ENCODE assay signal across 10 mouse cellular contexts in genomic region chr12:75922900-75923299, GRCm38 (mm10).
A peak's percentile ranks its signal among the peaks of the same experiment; 100 is the strongest.
DNase-seq lines count a peak whose midpoint lies in the region; ATAC-seq and TF ChIP-seq lines count a peak whose summit lies in the region.
"Had no signal": no experiment of that assay in that cellular context is flagged by ENCODE, and none has a peak within 500 bp of the region (broad histone marks: within the 10 kb centered on the region; RNA-seq: fewer than 3 reads in every experiment).

No protein-coding gene starts in this region.

- peaks cover 6% of the 10 kb centered on the region; the same call in 1 of the 2 replicates for H3K4me1 ChIP-seq in heart, embryonic 16.5 days (ENCODE audit: control insufficient read depth, insufficient read depth, low read length)
- no peaks in the 10 kb centered on the region for H3K4me1 ChIP-seq in heart, adult 2 months (ENCODE audit: control insufficient read depth, insufficient read depth, low read length)
- H3K4me1 ChIP-seq in lung, embryonic 14.5 days (ENCODE audit: insufficient read depth) = no peaks in the 10 kb centered on the region
- no peaks in the 10 kb centered on the region; the same call in 1 of the 2 replicates for H3K4me1 ChIP-seq in lung, adult 2 months (ENCODE audit: control insufficient read depth, insufficient read depth, low read length)
- no peaks in the 10 kb centered on the region for H3K4me1 ChIP-seq in hindbrain, embryonic 16.5 days (ENCODE audit: control insufficient read depth, insufficient read depth, low read depth, low read length)
- no peaks in the 10 kb centered on the region for H3K4me1 ChIP-seq in midbrain, embryonic 15.5 days

- no peak for TF ChIP-seq CTCF in heart, adult 2 months (IDR thresholded peaks at IDR 0.05)
- TF ChIP-seq CTCF in lung, embryonic 14.5 days (IDR thresholded peaks at IDR 0.05; ENCODE audit: low read depth) = no peak
- no peak for TF ChIP-seq CTCF in lung, adult 2 months (IDR thresholded peaks at IDR 0.05; ENCODE audit: insufficient read depth, low read length)
- no peak for TF ChIP-seq CTCF in gastrocnemius, adult 2 months (IDR thresholded peaks at IDR 0.05)

- ATAC-seq in heart, embryonic 16.5 days (replicated peaks; ENCODE audit: extremely low read depth, insufficient read depth, low FRiP score) = peak; percentile 67
- 0 out of 2 replicates have a peak, but pooled peaks have one; percentile 21 for ATAC-seq in lung, embryonic 14.5 days (ENCODE audit: insufficient read depth)
- peak; percentile 52; the same call in 1 of the 2 replicates for ATAC-seq in hindbrain, embryonic 16.5 days
- peak; percentile 72 for ATAC-seq in midbrain, embryonic 15.5 days (replicated peaks)

- H3K36me3 ChIP-seq in heart, embryonic 16.5 days (ENCODE audit: control insufficient read depth, insufficient read depth) = peaks cover 47% of the 10 kb centered on the region
- peaks cover 2% of the 10 kb centered on the region; the same call in 1 of the 2 replicates for H3K36me3 ChIP-seq in heart, adult 2 months (ENCODE audit: control insufficient read depth, insufficient read depth, low read length)
- peaks cover 60% of the 10 kb centered on the region for H3K36me3 ChIP-seq in lung, embryonic 14.5 days (ENCODE audit: insufficient read depth)
- H3K36me3 ChIP-seq in hindbrain, embryonic 16.5 days (ENCODE audit: control insufficient read depth, insufficient read depth, low read length) = no peaks in the 10 kb centered on the region; the same call in 1 of the 2 replicates
- H3K36me3 ChIP-seq in midbrain, embryonic 15.5 days (replicated peaks) = peaks cover 9% of the 10 kb centered on the region; the same call in 1 of the 2 replicates

- intact Hi-C loops in heart, adult 2 months (cut with DNase I) = no loop called here
- intact Hi-C loops in gastrocnemius, adult 2 months (cut with DNase I) = no loop called here

- no peak for DNase-seq in heart, adult 2 months
- peak; percentile 11 for DNase-seq in lung, embryonic 14.5 days
- no peak for DNase-seq in lung, adult 2 months
- no peak for DNase-seq in urinary bladder, postnatal 36 days (ENCODE audit: low spot score in 2 of 2)
- no peak for DNase-seq in gastrocnemius, adult 2 months
- DNase-seq: layer of hippocampus, adult 9-11 months; thymus, adult 2 months had no signal

- TF ChIP-seq POLR2A in heart, adult 2 months (IDR thresholded peaks at IDR 0.05; ENCODE audit: insufficient read depth, low read depth, low read length) = no peak
- TF ChIP-seq POLR2A in lung, adult 2 months (IDR thresholded peaks at IDR 0.05; ENCODE audit: borderline replicate concordance, extremely low read depth, low read depth, low read length) = no peak

- WGBS in heart, embryonic 16.5 days = 49% methylated on average over 11 of the region's 11 CpGs
- 44% methylated on average over 11 of the region's 11 CpGs for WGBS in heart, adult 2 months
- 59% methylated on average over 11 of the region's 11 CpGs for WGBS in lung, embryonic 14.5 days
- 50% methylated on average over 11 of the region's 11 CpGs for WGBS in lung, adult 2 months
- 45% methylated on average over 11 of the region's 11 CpGs for WGBS in hindbrain, embryonic 16.5 days
- 39% methylated on average over 11 of the region's 11 CpGs for WGBS in midbrain, embryonic 15.5 days

- H3K4me2 ChIP-seq in heart, embryonic 16.5 days (ENCODE audit: low read depth, low read length) = no peak overlapping the region
- no peak overlapping the region for H3K4me2 ChIP-seq in lung, embryonic 14.5 days
- H3K4me2 ChIP-seq in hindbrain, embryonic 16.5 days (ENCODE audit: low read length) = no peak overlapping the region
- no peak overlapping the region for H3K4me2 ChIP-seq in midbrain, embryonic 15.5 days

- no peaks in the 10 kb centered on the region for H3K9me3 ChIP-seq in heart, embryonic 16.5 days (replicated peaks; ENCODE audit: control insufficient read depth, low read length)
- H3K9me3 ChIP-seq in lung, embryonic 14.5 days (ENCODE audit: low read depth, low read length) = no peaks in the 10 kb centered on the region
- no peaks in the 10 kb centered on the region for H3K9me3 ChIP-seq in hindbrain, embryonic 16.5 days (ENCODE audit: control insufficient read depth, low read length)
- no peaks in the 10 kb centered on the region for H3K9me3 ChIP-seq in midbrain, embryonic 15.5 days

- no peaks in the 10 kb centered on the region for H3K79me2 ChIP-seq in heart, adult 2 months (replicated peaks; ENCODE audit: control insufficient read depth, insufficient read depth, low read length)

- no peak overlapping the region for H3K4me3 ChIP-seq in heart, embryonic 16.5 days (ENCODE audit: low read length)
- H3K4me3 ChIP-seq in heart, adult 2 months = no peak overlapping the region
- H3K4me3 ChIP-seq in lung, embryonic 14.5 days (ENCODE audit: low read depth, low read length) = no peak overlapping the region
- no peak overlapping the region for H3K4me3 ChIP-seq in lung, adult 2 months (replicated peaks; ENCODE audit: extremely low read depth, low read depth, low read length)
- no peak overlapping the region for H3K4me3 ChIP-seq in hindbrain, embryonic 16.5 days (ENCODE audit: low read length)
- no peak overlapping the region for H3K4me3 ChIP-seq in midbrain, embryonic 15.5 days
- no peak overlapping the region for H3K4me3 ChIP-seq in gastrocnemius, adult 2 months

- no peak for TF ChIP-seq EP300 in heart, adult 2 months (IDR thresholded peaks at IDR 0.05; ENCODE audit: insufficient read depth, low read depth, low read length)

- H3K27me3 ChIP-seq in heart, embryonic 16.5 days (ENCODE audit: control insufficient read depth, insufficient read depth, low read length) = no peaks in the 10 kb centered on the region
- no peaks in the 10 kb centered on the region for H3K27me3 ChIP-seq in heart, adult 2 months (ENCODE audit: control insufficient read depth, insufficient read depth, low read length)
- H3K27me3 ChIP-seq in lung, embryonic 14.5 days (ENCODE audit: insufficient read depth, low read length) = no peaks in the 10 kb centered on the region
- no peaks in the 10 kb centered on the region for H3K27me3 ChIP-seq in hindbrain, embryonic 16.5 days (replicated peaks; ENCODE audit: control insufficient read depth, insufficient read depth, low read length)
- no peaks in the 10 kb centered on the region for H3K27me3 ChIP-seq in midbrain, embryonic 15.5 days (replicated peaks)

- H3K9ac ChIP-seq in heart, embryonic 16.5 days (ENCODE audit: low read length) = no peak overlapping the region
- no peak overlapping the region for H3K9ac ChIP-seq in heart, adult 2 months (ENCODE audit: low read depth, low read length)
- H3K9ac ChIP-seq in lung, embryonic 14.5 days = no peak overlapping the region
- H3K9ac ChIP-seq in hindbrain, embryonic 16.5 days (ENCODE audit: low read depth, low read length) = no peak overlapping the region
- no peak overlapping the region for H3K9ac ChIP-seq in midbrain, embryonic 15.5 days

- no peak overlapping the region for H3K27ac ChIP-seq in heart, embryonic 16.5 days (ENCODE audit: low read length)
- no peak overlapping the region for H3K27ac ChIP-seq in heart, adult 2 months
- no peak overlapping the region for H3K27ac ChIP-seq in lung, embryonic 14.5 days (ENCODE audit: low read depth)
- H3K27ac ChIP-seq in hindbrain, embryonic 16.5 days (ENCODE audit: low read depth, low read length) = no peak overlapping the region
- no peak overlapping the region for H3K27ac ChIP-seq in midbrain, embryonic 15.5 days
- no peak overlapping the region for H3K27ac ChIP-seq in gastrocnemius, adult 2 months

Comparison
In these comparisons a context has a peak if more than half of its experiments do, and no peak if none do; other contexts are left out.
1. ATAC-seq: peak in every context shown above with its lines; median percentile 72 in midbrain, embryonic 15.5 days; 67 in heart, embryonic 16.5 days; 52 in hindbrain, embryonic 16.5 days; 21 in lung, embryonic 14.5 days.